Mouse (Mus musculus): ENCODE results near the gene Tesmin.

Gene Tesmin

GRCm38 (mm10) chr19:3392384-3392783, 3.7 kb downstream of the Tesmin start:
- DNase-seq (ENCODE audit: low read depth, low spot score) = no peak

- no peak for DNase-seq (ENCODE audit: low read depth, low spot score)
Observed at GRCm38 (mm10) chr19:3394216-3394615, 5.6 kb downstream of the Tesmin start.

DNA sequence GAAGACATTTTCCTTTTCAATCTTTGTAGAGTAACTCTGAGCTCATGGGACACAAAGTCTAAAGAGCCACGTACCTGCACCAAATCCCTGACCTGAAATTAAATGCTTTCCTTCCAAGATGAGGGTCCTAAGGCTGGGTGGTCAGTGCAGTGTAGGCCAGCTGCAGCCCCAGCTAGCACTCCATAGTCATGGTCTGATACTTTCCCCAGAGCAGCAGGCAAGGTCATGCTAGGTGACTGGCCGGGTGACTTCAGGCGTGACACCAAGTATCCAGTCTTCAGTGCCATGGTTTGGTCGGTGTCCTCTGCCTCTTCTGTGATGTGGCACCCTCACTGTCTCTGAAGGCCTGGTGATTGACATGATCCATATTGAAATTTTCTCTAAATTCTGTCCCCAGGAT, 11.4 kb downstream of the Tesmin start:
- DNase-seq (ENCODE audit: low read depth, low spot score) = no peak

DNA sequence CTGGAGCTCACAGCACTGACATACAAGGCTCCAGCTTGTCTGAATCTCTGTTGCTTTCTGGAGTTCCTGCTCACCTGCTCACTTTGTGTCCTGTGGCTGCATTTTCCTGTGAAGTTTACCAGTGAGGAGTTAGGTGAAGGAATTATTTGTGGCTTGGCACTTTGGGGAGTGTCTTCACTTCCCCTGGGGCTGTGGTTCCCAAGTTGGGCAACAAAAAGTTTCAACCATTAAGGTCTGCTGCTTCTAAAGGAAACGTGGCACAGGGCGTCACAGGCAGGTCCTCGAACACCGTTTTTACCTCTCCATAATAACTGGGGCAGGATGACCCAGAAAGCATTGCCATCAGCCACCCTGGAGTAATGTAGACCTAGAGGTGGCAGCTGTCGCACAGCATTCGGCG, 12.8 kb downstream of the Tesmin start:
- DNase-seq (ENCODE audit: low read depth, low spot score) = no peak

DNA sequence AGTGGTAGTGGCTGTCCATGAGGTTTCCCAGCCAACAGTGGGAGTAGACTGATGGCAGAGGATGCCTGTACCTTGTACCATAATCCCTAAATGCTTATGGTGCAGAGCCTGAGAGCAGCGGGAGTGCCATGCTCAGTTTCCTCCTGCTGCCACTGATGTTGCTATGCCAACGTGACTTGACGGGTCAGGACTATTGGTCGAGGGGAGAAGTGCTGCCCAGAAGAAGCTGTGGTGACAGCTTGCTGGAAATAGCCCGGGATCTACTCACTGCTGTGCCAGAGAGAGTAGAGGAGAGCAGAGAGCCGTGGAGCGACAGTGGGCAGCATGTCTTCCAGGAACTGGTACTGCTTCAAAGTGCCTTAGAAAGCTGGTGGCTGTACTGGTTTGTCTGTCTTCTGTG, 13.3 kb downstream of the Tesmin start:
- peak; percentile 36 for DNase-seq (ENCODE audit: low read depth, low spot score)

DNA sequence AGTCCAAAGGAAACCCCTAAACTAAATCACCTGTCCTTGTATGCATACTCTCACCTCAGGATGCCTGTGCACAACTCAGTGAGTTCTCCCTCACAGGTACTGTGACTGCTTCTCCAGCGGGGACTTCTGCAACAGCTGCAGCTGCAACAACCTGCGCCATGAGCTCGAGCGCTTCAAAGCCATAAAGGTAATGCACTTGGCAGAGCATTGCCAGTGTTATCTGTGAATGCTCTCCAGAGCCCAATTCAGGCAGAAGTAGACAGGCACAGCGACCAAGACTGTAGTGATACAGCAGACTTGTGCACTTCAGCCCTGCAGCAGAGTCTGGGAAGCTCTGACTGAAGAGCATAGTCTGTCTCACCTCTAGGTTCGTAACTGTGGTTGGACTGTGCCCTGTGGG, 13.7 kb downstream of the Tesmin start:
- no peak for DNase-seq (ENCODE audit: low read depth, low spot score)

GRCm38 (mm10) chr19:3404030-3404429, 15.4 kb downstream of the Tesmin start:
- no peak for DNase-seq (ENCODE audit: low read depth, low spot score)

- DNase-seq (ENCODE audit: low read depth, low spot score) = peak; percentile 30
Observed at GRCm38 (mm10) chr19:3405531-3406281, 17.0 kb downstream of the Tesmin start.

GRCm38 (mm10) chr19:3414268-3414733, 25.6 kb downstream of the Tesmin start, which contains the start of gene Gal:
TSS of gene Gal (minus strand) at chr19:3414544.
- no peak for DNase-seq (ENCODE audit: low read depth, low spot score)

DNA sequence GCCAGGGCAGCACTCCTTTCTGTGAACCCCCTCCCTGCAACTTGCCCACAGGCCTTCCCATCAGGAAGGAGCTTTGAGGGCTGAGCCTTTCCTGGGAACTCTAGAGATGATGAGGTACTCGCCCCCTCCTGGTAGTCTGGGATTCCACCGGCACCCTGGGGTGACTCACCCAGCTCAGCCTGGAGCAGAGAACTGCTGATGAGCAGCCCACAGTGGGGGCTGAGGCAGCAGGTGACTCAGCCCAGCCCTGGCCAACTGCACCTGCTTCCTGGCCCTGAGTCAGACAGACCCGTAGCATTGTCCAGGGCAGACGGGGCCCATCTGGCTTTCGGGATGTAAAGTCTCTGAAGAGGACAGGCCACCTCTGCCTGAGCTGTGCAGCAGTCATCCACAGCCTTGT, 30.6 kb downstream of the Tesmin start:
- peak; percentile 88 for DNase-seq (ENCODE audit: low read depth, low spot score)

DNA sequence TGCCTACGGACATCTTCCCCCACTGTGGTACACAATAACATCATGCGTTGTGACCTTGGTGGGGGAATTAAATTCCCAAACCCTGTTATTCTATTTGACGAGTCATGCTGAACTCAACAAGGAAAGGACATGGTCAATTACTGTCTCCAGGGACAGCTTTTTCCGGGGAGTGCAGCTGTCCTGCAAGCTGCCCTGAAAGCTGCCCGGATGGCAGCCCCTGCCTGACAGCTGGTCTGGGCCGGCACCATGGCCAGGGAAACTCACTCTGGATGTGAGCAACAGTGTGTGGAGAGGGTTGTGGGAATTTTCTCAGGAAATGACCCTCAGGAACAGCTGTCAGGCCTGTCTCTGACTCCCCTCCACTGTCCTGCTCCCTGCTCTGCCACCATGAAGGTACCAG, 33.8 kb downstream of the Tesmin start:
- DNase-seq (ENCODE audit: low read depth, low spot score) = no peak

DNA sequence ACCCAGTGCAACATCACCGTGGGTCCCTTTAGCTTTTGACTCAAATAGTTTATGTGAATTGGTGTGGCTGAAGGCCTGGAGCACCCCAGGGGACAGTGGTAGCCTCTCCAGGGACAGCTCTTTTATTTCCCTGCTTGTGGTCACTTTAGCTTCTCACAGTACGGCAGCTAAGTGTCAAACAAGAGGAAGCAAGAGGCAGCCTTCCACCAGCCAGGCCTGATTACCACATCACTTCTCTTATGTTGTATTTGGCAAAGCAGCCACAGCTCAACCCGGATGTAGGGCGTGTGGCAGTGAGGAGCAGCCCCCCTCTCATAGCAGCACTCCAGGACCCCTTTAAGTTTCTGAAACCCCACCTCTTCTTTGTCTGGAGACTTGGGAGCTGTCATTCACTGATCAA, 34.3 kb downstream of the Tesmin start:
- no peak for DNase-seq (ENCODE audit: low read depth, low spot score)

DNA sequence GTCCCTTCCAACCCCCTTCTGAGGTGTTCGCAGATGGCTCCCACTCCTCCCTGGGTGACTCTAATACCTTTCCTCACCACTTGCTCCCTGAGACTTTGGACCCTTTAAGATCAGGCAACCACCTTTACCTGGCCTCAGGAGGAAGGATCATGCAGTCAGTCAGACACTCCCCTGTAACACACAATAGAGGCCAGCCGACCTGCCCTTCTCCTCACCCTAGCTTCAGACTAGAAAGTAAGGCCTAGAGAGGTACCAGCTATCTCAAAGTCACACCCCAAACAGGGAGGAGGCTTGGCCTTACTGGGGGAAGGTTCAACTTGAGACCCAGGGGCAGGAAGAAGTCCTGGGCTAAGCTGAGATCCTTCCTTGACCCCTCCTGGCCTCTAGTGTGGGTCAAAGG, 35.6 kb downstream of the Tesmin start:
- no peak for DNase-seq (ENCODE audit: low read depth, low spot score)

DNA sequence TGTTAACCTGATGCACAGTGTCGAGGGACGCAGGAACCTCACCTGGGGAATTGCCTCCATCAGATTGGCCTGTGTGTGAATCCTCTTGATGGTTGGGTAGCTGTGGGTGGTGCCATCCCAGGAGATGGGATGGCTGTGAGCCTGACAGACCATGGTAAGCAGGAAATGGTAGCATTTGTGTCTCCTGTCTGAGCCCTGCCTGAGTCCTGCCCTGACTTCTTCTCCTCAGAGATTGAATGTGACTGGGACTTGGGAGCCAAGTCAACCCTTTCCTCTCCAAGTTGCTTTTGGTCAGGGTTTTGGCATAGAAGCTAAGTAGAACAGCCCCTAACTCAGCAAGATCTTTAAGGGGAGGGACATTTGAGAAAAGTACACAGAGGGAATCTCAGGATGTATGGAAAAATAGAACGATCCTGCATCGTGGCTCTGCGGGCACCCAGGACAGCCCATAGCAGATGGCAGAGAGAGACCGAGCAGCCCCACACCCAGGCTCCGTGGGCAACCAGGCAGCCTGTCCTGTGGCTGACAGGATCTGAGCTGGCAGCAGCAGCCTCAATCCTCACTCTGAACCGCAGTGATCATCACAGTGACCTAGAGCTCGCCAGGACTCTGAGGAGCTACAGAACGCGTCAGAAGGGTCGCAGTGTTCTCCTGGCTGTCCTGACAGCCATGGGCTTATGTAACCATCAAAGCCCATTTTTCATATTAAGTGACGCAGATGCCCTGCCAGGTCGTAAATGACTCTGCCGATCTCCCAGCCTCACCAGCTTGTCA, 39.6 kb downstream of the Tesmin start:
- DNase-seq (ENCODE audit: low read depth, low spot score) = peak; percentile 11

- DNase-seq (ENCODE audit: low read depth, low spot score) = no peak
Observed at GRCm38 (mm10) chr19:3429156-3429816, 40.6 kb downstream of the Tesmin start.

GRCm38 (mm10) chr19:3431066-3431465, 42.4 kb downstream of the Tesmin start:
- no peak for DNase-seq (ENCODE audit: low read depth, low spot score)

DNA sequence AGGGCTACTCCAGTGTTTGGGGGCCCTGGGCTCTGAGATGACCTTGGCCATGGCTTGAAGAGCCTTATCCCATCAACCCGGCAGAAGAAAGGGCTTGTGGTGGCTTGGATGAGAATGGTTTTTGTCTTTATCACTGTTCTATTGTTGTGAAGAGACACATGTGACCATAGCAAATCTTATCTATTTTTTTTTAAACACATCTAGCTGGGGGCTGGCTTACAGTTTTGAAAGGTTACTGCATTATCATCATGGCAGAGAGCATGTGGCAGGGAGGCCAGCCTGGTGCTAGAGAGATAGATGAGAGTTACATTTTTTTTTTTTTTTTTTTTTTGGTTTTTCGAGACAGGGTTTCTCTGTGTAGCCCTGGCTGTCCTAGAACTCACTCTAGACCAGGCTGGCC, 43.3 kb downstream of the Tesmin start:
- no peak for DNase-seq (ENCODE audit: low read depth, low spot score)

DNA sequence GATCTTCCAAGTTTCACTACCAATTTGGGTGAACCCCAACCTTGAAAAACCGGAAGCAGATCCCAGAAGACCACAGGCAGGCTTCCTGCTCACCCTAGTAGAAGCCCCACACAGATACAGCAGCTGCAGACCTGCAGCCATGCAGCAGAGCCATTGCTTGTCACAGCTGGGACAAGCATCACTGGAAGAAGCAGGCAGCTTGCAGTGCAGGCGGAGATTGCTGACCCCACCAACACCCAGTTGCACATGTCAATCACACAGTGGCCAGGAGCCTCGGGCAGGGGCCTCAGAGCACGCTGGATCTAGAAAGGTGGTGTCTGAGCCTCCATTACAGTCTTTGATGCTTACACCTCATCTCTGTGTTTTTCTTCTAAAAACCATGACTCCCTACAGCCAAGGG, 45.5 kb downstream of the Tesmin start:
- DNase-seq (ENCODE audit: low read depth, low spot score) = no peak

DNA sequence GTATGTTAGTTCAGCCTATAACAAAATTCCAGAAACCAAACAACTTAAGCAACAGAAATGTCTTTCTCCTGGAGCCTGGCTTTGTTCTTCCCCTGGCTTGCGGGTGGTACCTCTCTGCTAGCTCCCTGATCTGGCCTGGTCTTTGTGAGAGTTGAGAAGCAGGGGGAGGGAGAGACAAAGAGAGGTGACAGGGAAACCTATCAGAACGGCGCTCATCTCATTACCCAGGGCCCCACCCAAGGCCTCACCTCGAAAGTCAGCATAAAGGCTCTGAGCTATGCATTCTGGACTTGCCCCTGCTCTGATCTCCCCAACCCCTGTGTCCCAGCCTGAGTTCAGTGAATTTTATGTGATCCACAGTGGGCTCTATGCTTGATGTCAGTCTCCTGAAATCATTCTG, 46.0 kb downstream of the Tesmin start:
- DNase-seq (ENCODE audit: low read depth, low spot score) = no peak

DNA sequence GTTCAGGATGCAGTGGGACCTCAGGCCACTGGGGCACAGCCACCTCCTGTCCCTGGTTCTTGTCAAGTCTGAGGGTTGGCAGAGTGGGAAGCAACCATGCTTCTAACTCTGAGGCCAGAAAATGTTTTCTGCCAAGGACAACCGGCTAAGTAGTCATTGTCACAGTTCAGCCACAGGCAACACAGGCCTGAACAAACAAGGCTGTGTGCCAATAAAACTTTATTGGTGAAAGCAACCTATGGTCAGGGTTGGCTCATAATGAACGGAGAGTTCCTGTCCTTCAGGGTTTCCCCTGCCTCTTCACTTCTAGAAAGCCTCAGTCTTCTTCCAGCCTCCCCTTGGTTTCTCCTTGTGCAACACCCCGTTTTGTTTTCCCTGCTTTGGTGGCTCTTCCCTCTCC, 47.2 kb downstream of the Tesmin start:
- no peak for DNase-seq (ENCODE audit: low read depth, low spot score)

DNA sequence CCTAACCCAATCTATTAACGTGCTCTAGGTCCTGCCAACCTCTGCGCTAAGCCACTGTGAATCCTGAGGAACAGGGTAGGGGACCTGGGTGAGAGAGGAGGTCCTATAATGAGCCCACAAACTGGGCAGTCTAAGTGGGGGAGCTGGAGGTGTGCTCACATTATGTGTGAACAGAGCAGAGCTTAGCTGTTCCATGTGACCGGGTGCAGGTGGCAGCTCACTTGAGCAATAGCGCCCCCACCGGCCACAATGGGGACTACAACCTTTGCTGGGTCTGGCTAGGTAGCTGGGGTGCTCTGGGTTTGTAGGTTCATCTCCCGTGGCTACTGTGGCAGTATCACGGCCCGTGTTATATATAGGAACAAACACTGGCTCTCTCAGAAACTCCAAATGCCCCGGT, 48.2 kb downstream of the Tesmin start:
- DNase-seq (ENCODE audit: low read depth, low spot score) = no peak

DNA sequence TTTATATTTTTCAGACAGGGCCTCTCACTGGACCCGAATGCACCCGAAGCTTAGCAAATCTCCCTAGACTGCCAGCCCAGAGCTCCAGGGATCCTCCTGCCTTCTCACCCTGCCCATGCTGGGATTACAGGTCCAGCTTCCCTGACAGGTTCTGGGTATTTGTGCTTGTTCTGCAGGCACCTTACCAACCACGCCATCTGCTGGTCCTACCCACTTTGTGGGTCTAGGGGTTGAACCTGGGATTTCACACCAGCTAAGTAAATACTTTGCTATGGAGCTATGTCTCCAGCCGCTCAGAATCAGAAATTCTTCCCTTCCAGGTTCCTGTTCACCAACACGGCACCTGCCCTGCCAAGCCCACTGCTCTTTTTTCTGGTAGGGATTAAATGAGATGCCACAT, 49.3 kb downstream of the Tesmin start:
- peak; percentile 20 for DNase-seq (ENCODE audit: low read depth, low spot score)

DNA sequence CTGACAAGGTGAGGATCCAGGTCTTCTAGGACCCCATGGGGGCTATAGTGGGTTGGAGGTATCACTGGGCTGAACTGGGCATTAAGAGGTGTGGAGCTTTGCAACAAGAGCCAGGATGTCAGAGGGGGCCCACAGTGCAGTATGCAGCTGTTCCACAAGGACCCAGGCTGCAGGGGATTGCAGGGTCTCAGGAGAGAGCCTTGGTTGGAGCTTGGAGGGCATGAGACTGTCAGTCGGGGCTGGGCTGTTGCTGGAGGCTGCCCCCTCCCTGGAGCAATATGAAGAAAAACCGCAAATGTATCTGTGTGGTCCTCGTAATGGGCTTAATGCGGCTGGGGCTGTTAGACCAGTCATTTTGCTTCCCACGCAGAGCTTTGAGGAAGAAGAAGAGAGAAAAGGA, 52.0 kb downstream of the Tesmin start:
- DNase-seq (ENCODE audit: low read depth, low spot score) = no peak

Measured in brain, adult 2 months (tissue).